8 mouse cellular contexts compared by ENCODE assay signal in genomic region chr5:140418106-140418488, GRCm38 (mm10). TPM values are rescaled to one million over a fixed set of nuclear protein-coding genes. Genes with fewer than 3 reads are reported as not detected.
A peak's percentile ranks its signal among the peaks of the same experiment; 100 is the strongest.
DNase-seq lines count a peak whose midpoint lies in the region; ATAC-seq and TF ChIP-seq lines count a peak whose summit lies in the region.
"Had no signal": no experiment of that assay in that cellular context is flagged by ENCODE, and none has a peak within 500 bp of the region (broad histone marks: within the 10 kb centered on the region; RNA-seq: fewer than 3 reads in every experiment).

No protein-coding gene starts in this region.

- H3K9me3 ChIP-seq in lung, embryonic 15.5 days, result no peaks in the 10 kb centered on the region
- H3K9me3 ChIP-seq in hindbrain, embryonic 11.5 days (ENCODE audit: control insufficient read depth, low read length), result no peaks in the 10 kb centered on the region
- H3K9me3 ChIP-seq in liver, postnatal 0 days (ENCODE audit: low read length), result no peaks in the 10 kb centered on the region

- H3K4me1 ChIP-seq in lung, embryonic 15.5 days, result peaks cover 13% of the 10 kb centered on the region
- peaks cover 10% of the 10 kb centered on the region for H3K4me1 ChIP-seq in cortical plate, adult 2 months (ENCODE audit: control insufficient read depth, insufficient read depth, low read length)
- peaks cover 5% of the 10 kb centered on the region for H3K4me1 ChIP-seq in hindbrain, embryonic 11.5 days (replicated peaks; ENCODE audit: control insufficient read depth, insufficient read depth, low read length)
- peaks cover 16% of the 10 kb centered on the region for H3K4me1 ChIP-seq in liver, postnatal 0 days (ENCODE audit: insufficient read depth)

- no peak for TF ChIP-seq CTCF in cortical plate, adult 2 months (IDR thresholded peaks at IDR 0.05; ENCODE audit: extremely low read depth, insufficient read depth, low read length)
- TF ChIP-seq CTCF in liver, postnatal 0 days (IDR thresholded peaks at IDR 0.05; ENCODE audit: low read depth), result no peak

- TF ChIP-seq EP300 in liver, postnatal 0 days (IDR thresholded peaks at IDR 0.05; ENCODE audit: low read depth), result no peak

- DNase-seq in lung, postnatal 10 days, result no peak
- DNase-seq in hindbrain, embryonic 11.5 days (ENCODE audit: low spot score), result peak; percentile 48
- DNase-seq in liver, postnatal 0 days, result no peak
- DNase-seq in gastrocnemius, postnatal 25 days, result no peak
- no peak for DNase-seq in adrenal gland, postnatal 4 days (ENCODE audit: low spot score in 2 of 2)

- no peaks in the 10 kb centered on the region for H3K27me3 ChIP-seq in lung, embryonic 15.5 days
- no peaks in the 10 kb centered on the region for H3K27me3 ChIP-seq in hindbrain, embryonic 11.5 days (ENCODE audit: control insufficient read depth, insufficient read depth, low read length)
- no peaks in the 10 kb centered on the region for H3K27me3 ChIP-seq in liver, postnatal 0 days (ENCODE audit: insufficient read depth, low read length)

- 0 out of 2 replicates have a peak, but pooled peaks have one; percentile 19 for ATAC-seq in lung, embryonic 15.5 days (ENCODE audit: borderline replicate concordance, extremely low read depth, low FRiP score, low TSS enrichment)
- 0 out of 2 replicates have a peak, but pooled peaks have one; percentile 8 for ATAC-seq in hindbrain, embryonic 11.5 days (ENCODE audit: low FRiP score)
- no peak for ATAC-seq in liver, postnatal 0 days

- peak overlapping the region; percentile 78 for H3K4me2 ChIP-seq in lung, embryonic 15.5 days
- H3K4me2 ChIP-seq in hindbrain, embryonic 11.5 days (replicated peaks; ENCODE audit: low read depth, low read length), result peak overlapping the region; percentile 64
- peak overlapping the region; percentile 91 for H3K4me2 ChIP-seq in liver, postnatal 0 days (ENCODE audit: low read depth, low read length)

- TF ChIP-seq POLR2A in cortical plate, adult 2 months (IDR thresholded peaks at IDR 0.05; ENCODE audit: extremely low read depth, insufficient read depth, low read length), result no peak

- H3K36me3 ChIP-seq in lung, embryonic 15.5 days, result peaks cover 8% of the 10 kb centered on the region
- H3K36me3 ChIP-seq in hindbrain, embryonic 11.5 days (ENCODE audit: control insufficient read depth, insufficient read depth, low read length), result no peaks in the 10 kb centered on the region
- H3K36me3 ChIP-seq in liver, postnatal 0 days (replicated peaks; ENCODE audit: insufficient read depth, low read length), result no peaks in the 10 kb centered on the region; the same call in 1 of the 2 replicates

- WGBS in lung, embryonic 15.5 days, result under 1% methylated on average over 12 of the region's 12 CpGs
- 2% methylated on average over 12 of the region's 12 CpGs for WGBS in hindbrain, embryonic 11.5 days
- under 1% methylated on average over 12 of the region's 12 CpGs for whole genome bisulfite sequencing in liver, postnatal 0 days (ENCODE audit: insufficient replicate concordance)

- peak overlapping the region; percentile 90 for H3K4me3 ChIP-seq in lung, embryonic 15.5 days
- H3K4me3 ChIP-seq in cortical plate, adult 2 months (ENCODE audit: insufficient read depth, low read length), result peak overlapping the region; percentile 69
- peak overlapping the region; percentile 95 for H3K4me3 ChIP-seq in hindbrain, embryonic 11.5 days (ENCODE audit: low read depth, low read length)
- peak overlapping the region; percentile 69 for H3K4me3 ChIP-seq in liver, postnatal 0 days (ENCODE audit: low read depth, low read length)

- peak overlapping the region; percentile 89 for H3K9ac ChIP-seq in lung, embryonic 15.5 days
- H3K9ac ChIP-seq in hindbrain, embryonic 11.5 days (ENCODE audit: low read depth, low read length), result peak overlapping the region; percentile 73
- H3K9ac ChIP-seq in liver, postnatal 0 days (replicated peaks), result peak overlapping the region; percentile 70

- H3K27ac ChIP-seq in lung, embryonic 15.5 days, result peak overlapping the region; percentile 96
- peak overlapping the region; percentile 88; the same call in 1 of the 2 replicates for H3K27ac ChIP-seq in cortical plate, adult 2 months (ENCODE audit: insufficient read depth, low read length)
- H3K27ac ChIP-seq in hindbrain, embryonic 11.5 days (ENCODE audit: low read depth, low read length), result peak overlapping the region; percentile 90
- H3K27ac ChIP-seq in liver, postnatal 0 days (ENCODE audit: low read depth), result peak overlapping the region; percentile 92

RNA-seq across cellular contexts. Expression of gene Eif3b, which starts 1.0 kb away (rescaled TPM):
- 115 and 129 TPM in 2 replicates for polyA plus RNA-seq in lung, embryonic 15.5 days (2015; fragmentation: Nextera tagmentation; extraction: Ambion mirVana)
- 69.9 and 70.9 TPM in 2 replicates for polyA plus RNA-seq in cortical plate, adult 2 months (2012; rRNA removed)
- polyA plus RNA-seq in hindbrain, embryonic 11.5 days (2014; fragmentation: Nextera tagmentation; extraction: Ambion mirVana), result 168 and 182 TPM in 2 replicates
- 35.5 and 38.7 TPM in 2 replicates for polyA plus RNA-seq in liver, postnatal 0 days (2015; fragmentation: Nextera tagmentation; extraction: Ambion mirVana)
- total RNA-seq in gastrocnemius, postnatal 25 days (2021), result 10 to 100 TPM; 76.8 to 79.2 TPM
- 100 to 1,000 TPM; 147 to 157 TPM for total RNA-seq in adrenal gland, postnatal 4 days (2021)

RNA-seq across cellular contexts. Expression of gene Gm4869, which starts 27.3 kb away (rescaled TPM):
- polyA plus RNA-seq in lung, embryonic 15.5 days (2015; fragmentation: Nextera tagmentation; extraction: Ambion mirVana), result 0.06 TPM in 1 of 2 replicates, not detected in the other
- 0.04 TPM in 2 replicates for polyA plus RNA-seq in cortical plate, adult 2 months (2012; rRNA removed)
- polyA plus RNA-seq in hindbrain, embryonic 11.5 days (2014; fragmentation: Nextera tagmentation; extraction: Ambion mirVana), result 0.08 TPM in 1 of 2 replicates, not detected in the other
- polyA plus RNA-seq in liver, postnatal 0 days (2015; fragmentation: Nextera tagmentation; extraction: Ambion mirVana), result not detected in 2 replicates
- total RNA-seq in gastrocnemius, postnatal 25 days (2021), result not detected
- total RNA-seq in adrenal gland, postnatal 4 days (2021), result under 1 TPM; 0.08 to 0.23 TPM
- total RNA-seq: common myeloid progenitor, adult 5-6 weeks had no signal

RNA-seq across cellular contexts. Expression of gene Snx8, which starts 29.0 kb away (rescaled TPM):
- polyA plus RNA-seq in lung, embryonic 15.5 days (2015; fragmentation: Nextera tagmentation; extraction: Ambion mirVana), result 17.8 and 19.9 TPM in 2 replicates
- 8.5 and 8.7 TPM in 2 replicates for polyA plus RNA-seq in cortical plate, adult 2 months (2012; rRNA removed)
- 5.4 and 7.4 TPM in 2 replicates for polyA plus RNA-seq in hindbrain, embryonic 11.5 days (2014; fragmentation: Nextera tagmentation; extraction: Ambion mirVana)
- polyA plus RNA-seq in liver, postnatal 0 days (2015; fragmentation: Nextera tagmentation; extraction: Ambion mirVana), result 11.4 and 12.1 TPM in 2 replicates
- total RNA-seq in gastrocnemius, postnatal 25 days (2021), result 1 to 10 TPM; 7.4 to 7.6 TPM
- 10 to 100 TPM; 28.0 to 29.5 TPM for total RNA-seq in adrenal gland, postnatal 4 days (2021)
